Mouse (Mus musculus): ENCODE results near the gene Ube2s. TPM values are rescaled to one million over a fixed set of nuclear protein-coding genes. Genes with fewer than 3 reads are reported as not detected.

Gene Ube2s
- polyA plus RNA-seq, 1 experiment from 2014 or later = 135 TPM

GRCm38 (mm10) chr7:4851315-4851688 lies 38.9 kb upstream of the Ube2s start:
- H3K27me3 ChIP-seq (ENCODE audit: insufficient read depth, low read length) = no peaks in the 10 kb centered on the region
- no peak overlapping the region for H3K9ac ChIP-seq (replicated peaks)
- H3K4me3 ChIP-seq (ENCODE audit: low read depth, low read length) = no peak overlapping the region
- H3K4me1 ChIP-seq (ENCODE audit: insufficient read depth) = no peaks in the 10 kb centered on the region
- no peaks in the 10 kb centered on the region; the same call in 1 of the 2 replicates for H3K9me3 ChIP-seq (ENCODE audit: low read length)
- no peaks in the 10 kb centered on the region for H3K36me3 ChIP-seq (replicated peaks; ENCODE audit: insufficient read depth, low read length)
- DNase-seq (no peak), ATAC-seq (no peak)
- no peak overlapping the region for H3K27ac ChIP-seq (ENCODE audit: low read depth)
- 72% methylated on average over 8 of the region's 8 CpGs for WGBS (ENCODE audit: insufficient replicate concordance)
- TF ChIP-seq EP300 (IDR thresholded peaks at IDR 0.05; ENCODE audit: low read depth) (no peak), CTCF (IDR thresholded peaks at IDR 0.05; ENCODE audit: low read depth) (no peak)
- no peak overlapping the region for H3K4me2 ChIP-seq (ENCODE audit: low read depth, low read length)

DNA sequence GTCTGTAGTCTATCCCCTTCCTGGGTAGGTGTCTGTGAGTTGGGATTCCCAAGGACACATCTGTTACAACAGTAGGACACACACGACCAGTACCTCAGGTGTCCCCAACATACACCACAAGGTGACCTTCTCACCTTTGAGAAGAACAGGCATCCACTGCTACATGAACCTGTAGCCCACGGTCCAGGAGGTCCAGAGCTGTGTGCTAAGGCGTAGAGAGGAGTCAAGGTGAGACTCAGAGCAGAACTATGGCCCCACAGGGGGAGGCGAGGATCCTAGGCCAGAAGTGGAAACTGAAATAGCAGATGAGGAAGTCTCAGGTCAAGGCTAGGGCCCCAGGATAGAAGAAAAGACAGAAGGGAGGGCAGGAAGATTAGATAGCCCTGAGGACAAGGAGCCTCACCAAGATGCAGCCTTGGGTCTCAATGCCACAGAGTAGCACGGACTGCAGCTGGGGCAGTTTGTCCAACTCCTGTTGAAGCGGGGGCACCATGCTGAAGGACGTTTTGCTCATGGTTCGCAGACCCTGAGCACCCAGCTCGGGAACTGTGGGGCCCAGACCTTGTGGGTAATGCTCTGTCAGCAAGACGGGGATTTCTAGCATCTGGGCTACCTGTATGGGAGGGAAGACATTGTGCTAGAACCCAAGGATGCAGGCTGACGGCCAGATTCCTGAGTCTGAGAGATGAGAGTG lies 38.4 kb upstream of the Ube2s start:
- H3K4me3 ChIP-seq (ENCODE audit: low read depth, low read length) = no peak overlapping the region
- H3K27ac ChIP-seq (ENCODE audit: low read depth) = no peak overlapping the region
- no peaks in the 10 kb centered on the region; the same call in 1 of the 2 replicates for H3K9me3 ChIP-seq (ENCODE audit: low read length)
- H3K9ac ChIP-seq (replicated peaks) = no peak overlapping the region
- ATAC-seq (no peak), DNase-seq (no peak)
- no peaks in the 10 kb centered on the region for H3K36me3 ChIP-seq (replicated peaks; ENCODE audit: insufficient read depth, low read length)
- H3K4me1 ChIP-seq (ENCODE audit: insufficient read depth) = no peaks in the 10 kb centered on the region
- no peak overlapping the region for H3K4me2 ChIP-seq (ENCODE audit: low read depth, low read length)
- 58% methylated on average over 11 of the region's 11 CpGs for WGBS (ENCODE audit: insufficient replicate concordance)
- no peak for TF ChIP-seq EP300 (IDR thresholded peaks at IDR 0.05; ENCODE audit: low read depth)
- TF ChIP-seq CTCF (IDR thresholded peaks at IDR 0.05; ENCODE audit: low read depth) = no peak
- H3K27me3 ChIP-seq (ENCODE audit: insufficient read depth, low read length) = peaks cover 2% of the 10 kb centered on the region; the same call in 1 of the 2 replicates

DNA sequence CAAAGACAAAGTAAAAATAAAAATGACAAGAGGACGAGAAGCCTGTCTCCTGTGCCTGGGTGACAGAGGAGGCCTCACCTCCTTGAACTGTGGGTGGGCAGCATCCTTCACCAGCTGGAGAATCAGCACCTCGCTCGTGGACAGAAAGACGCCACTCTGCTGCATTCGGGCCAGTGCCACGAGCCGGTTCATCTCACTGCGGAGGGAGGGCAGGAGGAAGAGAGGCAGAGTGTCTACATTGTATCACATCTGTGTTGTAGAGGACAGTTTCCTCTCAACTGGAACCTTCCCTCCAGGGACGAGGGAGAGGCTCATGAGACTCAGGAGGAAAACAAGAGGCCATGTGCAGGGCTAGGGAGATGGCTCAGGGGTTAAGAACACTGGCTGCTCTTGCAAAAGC lies 37.0 kb upstream of the Ube2s start:
- peaks cover 16% of the 10 kb centered on the region for H3K27me3 ChIP-seq (ENCODE audit: insufficient read depth, low read length)
- 54% methylated on average over 9 of the region's 9 CpGs for WGBS (ENCODE audit: insufficient replicate concordance)
- no peak for ATAC-seq
- no peaks in the 10 kb centered on the region for H3K36me3 ChIP-seq (replicated peaks; ENCODE audit: insufficient read depth, low read length)
- TF ChIP-seq EP300 (IDR thresholded peaks at IDR 0.05; ENCODE audit: low read depth) = no peak
- no peak for TF ChIP-seq CTCF (IDR thresholded peaks at IDR 0.05; ENCODE audit: low read depth)
- peaks cover 4% of the 10 kb centered on the region; the same call in 1 of the 2 replicates for H3K4me1 ChIP-seq (ENCODE audit: insufficient read depth)
- H3K9me3 ChIP-seq (ENCODE audit: low read length) = no peaks in the 10 kb centered on the region; the same call in 1 of the 2 replicates
- no peak overlapping the region for H3K27ac ChIP-seq (ENCODE audit: low read depth)
- H3K4me3 ChIP-seq (ENCODE audit: low read depth, low read length) = no peak overlapping the region
- no peak overlapping the region for H3K9ac ChIP-seq (replicated peaks)
- DNase-seq = no peak
- no peak overlapping the region for H3K4me2 ChIP-seq (ENCODE audit: low read depth, low read length)

GRCm38 (mm10) chr7:4844917-4845309 lies 32.5 kb upstream of the Ube2s start:
- WGBS (ENCODE audit: insufficient replicate concordance) = 9% methylated on average over 13 of the region's 13 CpGs
- no peaks in the 10 kb centered on the region; the same call in 1 of the 2 replicates for H3K9me3 ChIP-seq (ENCODE audit: low read length)
- DNase-seq = peak; percentile 57
- H3K4me1 ChIP-seq (ENCODE audit: insufficient read depth) = peaks cover 8% of the 10 kb centered on the region
- H3K4me3 ChIP-seq (ENCODE audit: low read depth, low read length) = peak overlapping the region; percentile 4; the same call in 1 of the 2 replicates
- H3K27ac ChIP-seq (ENCODE audit: low read depth) = no peak overlapping the region
- TF ChIP-seq EP300 (IDR thresholded peaks at IDR 0.05; ENCODE audit: low read depth) = no peak
- no peak for TF ChIP-seq CTCF (IDR thresholded peaks at IDR 0.05; ENCODE audit: low read depth)
- H3K27me3 ChIP-seq (ENCODE audit: insufficient read depth, low read length) = peaks cover 48% of the 10 kb centered on the region
- H3K9ac ChIP-seq (replicated peaks) = no peak overlapping the region
- ATAC-seq = peak; percentile 64; the same call in 1 of the 2 replicates
- H3K4me2 ChIP-seq (ENCODE audit: low read depth, low read length) = no peak overlapping the region
- no peaks in the 10 kb centered on the region for H3K36me3 ChIP-seq (replicated peaks; ENCODE audit: insufficient read depth, low read length)

DNA sequence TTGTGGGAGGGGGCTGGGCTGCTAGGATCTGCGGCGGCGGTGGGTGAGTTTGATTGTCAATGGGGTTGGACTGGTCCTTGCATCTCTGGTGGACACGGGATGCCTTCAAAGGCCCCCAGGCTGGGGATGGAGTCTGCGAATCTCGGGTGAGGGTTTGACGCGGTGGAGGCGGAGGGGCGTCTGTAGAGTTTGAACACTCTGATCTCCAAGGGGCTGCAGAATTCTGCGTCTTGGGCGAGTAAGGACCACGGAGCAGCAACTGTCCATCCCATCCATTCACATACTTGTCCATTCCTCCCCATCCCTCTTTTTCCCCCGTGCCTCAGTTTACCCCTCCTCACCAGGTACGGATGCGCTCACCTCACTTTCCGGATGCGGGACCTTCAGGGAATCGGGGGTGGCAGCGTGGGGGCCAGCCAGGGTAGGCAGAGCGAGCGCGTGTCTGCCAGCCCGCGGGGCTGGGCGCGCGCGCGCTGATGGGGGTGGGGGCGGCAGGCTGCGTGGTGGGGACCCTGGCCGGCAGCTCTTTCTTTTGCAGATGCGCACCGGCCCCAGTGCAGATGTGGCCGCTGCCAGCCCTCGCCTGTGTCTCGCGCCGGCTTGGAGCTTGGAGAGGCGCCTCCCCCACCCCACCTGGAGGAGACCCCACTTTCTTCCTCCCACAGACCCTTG lies 32.0 kb upstream of the Ube2s start, which contains the start of gene Shisa7:
Gene Shisa7, minus strand, starts transcription at position 452 of the 672 bp plus-strand sequence.
- Histone ChIP-seq H3K4me3 (ENCODE audit: low read depth, low read length) (peak within 1 kb of the TSS; percentile 4; the same call in 1 of the 2 replicates), H3K4me1 (ENCODE audit: insufficient read depth) (peaks cover 8% of the 10 kb centered on the region)

DNA sequence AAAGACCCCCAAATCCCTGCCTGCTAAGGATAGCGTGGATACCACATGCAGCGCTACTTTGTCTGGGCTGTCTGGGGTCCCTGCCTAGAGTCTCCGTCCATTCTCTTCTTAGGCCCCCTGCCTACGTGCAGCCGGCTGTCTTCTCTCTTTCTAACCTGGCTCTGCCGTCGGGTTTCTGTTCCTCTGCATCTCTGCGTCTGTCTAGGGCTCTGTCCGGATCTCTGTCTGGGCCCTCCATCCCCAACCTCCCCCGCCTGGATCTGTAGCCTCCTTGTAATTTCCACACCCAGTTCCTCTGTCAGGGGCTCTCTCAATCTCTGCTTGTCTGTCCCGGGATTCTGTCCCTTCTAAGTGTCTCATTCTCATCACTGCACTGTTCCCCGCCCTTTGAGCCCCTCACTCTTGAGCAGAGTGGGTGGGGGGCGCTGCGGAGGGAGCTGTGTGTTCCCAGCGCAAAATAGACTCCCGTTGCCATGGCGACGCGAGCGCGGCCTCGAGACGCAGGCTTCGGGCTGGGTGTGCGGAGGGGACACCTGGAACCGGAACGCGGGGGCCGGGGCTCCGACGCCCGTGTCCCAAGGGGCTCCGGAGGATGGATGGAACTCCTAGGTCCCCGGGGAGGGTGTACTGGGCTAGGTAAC lies 31.3 kb upstream of the Ube2s start:
- Histone ChIP-seq H3K4me3 (ENCODE audit: low read depth, low read length) (no peak overlapping the region), H3K9me3 (ENCODE audit: low read length) (no peaks in the 10 kb centered on the region; the same call in 1 of the 2 replicates), H3K4me2 (ENCODE audit: low read depth, low read length) (no peak overlapping the region), H3K4me1 (ENCODE audit: insufficient read depth) (peaks cover 8% of the 10 kb centered on the region), H3K9ac (replicated peaks) (no peak overlapping the region), H3K27me3 (ENCODE audit: insufficient read depth, low read length) (peaks cover 55% of the 10 kb centered on the region), H3K27ac (ENCODE audit: low read depth) (no peak overlapping the region), H3K36me3 (replicated peaks; ENCODE audit: insufficient read depth, low read length) (no peaks in the 10 kb centered on the region)
- no peak for ATAC-seq
- 3% methylated on average over 34 of the region's 34 CpGs for WGBS (ENCODE audit: insufficient replicate concordance)
- DNase-seq = no peak
- no peak for TF ChIP-seq EP300 (IDR thresholded peaks at IDR 0.05; ENCODE audit: low read depth)
- no peak for TF ChIP-seq CTCF (IDR thresholded peaks at IDR 0.05; ENCODE audit: low read depth)

More for the DNA sequence above, 32.0 kb upstream of the Ube2s start, which contains the start of gene Shisa7:
- no peaks in the 10 kb centered on the region; the same call in 1 of the 2 replicates for H3K9me3 ChIP-seq (ENCODE audit: low read length)
- ATAC-seq (no peak), DNase-seq (no peak)
- H3K4me2 ChIP-seq (ENCODE audit: low read depth, low read length) = peak within 1 kb of the TSS; percentile 4; the same call in 1 of the 2 replicates
- no peak within 1 kb of the TSS for H3K27ac ChIP-seq (ENCODE audit: low read depth)
- 4% methylated on average over 41 of the region's 41 CpGs for WGBS (ENCODE audit: insufficient replicate concordance)
- no peaks in the 10 kb centered on the region for H3K36me3 ChIP-seq (replicated peaks; ENCODE audit: insufficient read depth, low read length)
- no peak within 1 kb of the TSS for H3K9ac ChIP-seq (replicated peaks)
- peaks cover 52% of the 10 kb centered on the region for H3K27me3 ChIP-seq (ENCODE audit: insufficient read depth, low read length)
- TF ChIP-seq EP300 (IDR thresholded peaks at IDR 0.05; ENCODE audit: low read depth) = no peak
- no peak for TF ChIP-seq CTCF (IDR thresholded peaks at IDR 0.05; ENCODE audit: low read depth)
